Mouse (Mus musculus) liver, adult 2 months (tissue): ENCODE results near the gene Rnf111. TPM values are rescaled to one million over a fixed set of nuclear protein-coding genes. Genes with fewer than 3 reads are reported as not detected.

Experiments used
- DNase-seq: peaks from one replicate; pipeline ENCODE4 v3.0.0-alpha.2; 2011; ENCODE audit warnings: low read depth, low spot score; ENCODE audit errors: extremely low read depth
- H3K27ac ChIP-seq: fragments of 200-500 bp; replicated peaks from 2 replicates; pipeline ENCODE4 v1.5.1; 2012; ENCODE audit warnings: low read depth, mild to moderate bottlenecking, control low read depth, inconsistent platforms, low read length; ENCODE audit not compliant: insufficient read depth
- H3K27me3 ChIP-seq: fragments of 200-500 bp; 2 replicates; pipeline ENCODE4 v1.6.1; 2012; ENCODE audit warnings: mild to moderate bottlenecking, moderate library complexity, low read length, inconsistent platforms; ENCODE audit not compliant: control insufficient read depth, insufficient read depth
- H3K36me3 ChIP-seq: fragments of 200-500 bp; 2 replicates; pipeline ENCODE4 v1.6.1; 2012; ENCODE audit warnings: low read length, inconsistent platforms; ENCODE audit not compliant: control insufficient read depth, insufficient read depth
- H3K4me1 ChIP-seq: fragments of 200-500 bp; 2 replicates; pipeline ENCODE4 v1.6.1; 2011; ENCODE audit warnings: low read length; ENCODE audit not compliant: control insufficient read depth, insufficient read depth
- H3K4me3 ChIP-seq: fragments of 200-500 bp; 2 replicates; pipeline ENCODE4 v1.5.1; 2011; ENCODE audit warnings: low read depth, mild to moderate bottlenecking, control low read depth, low read length, moderate library complexity; ENCODE audit not compliant: insufficient read depth
- H3K79me2 ChIP-seq: fragments of 200-500 bp; 2 replicates; pipeline ENCODE4 v1.6.1; 2012; ENCODE audit warnings: inconsistent platforms, mild to moderate bottlenecking, low read length, moderate library complexity; ENCODE audit not compliant: control insufficient read depth, insufficient read depth
- H3K9ac ChIP-seq: fragments of 200-500 bp; 2 replicates; pipeline ENCODE4 v1.6.1; 2012; ENCODE audit warnings: low read depth, mild to moderate bottlenecking, control low read depth, inconsistent platforms, low read length
- CTCF ChIP-seq: fragments of 200-500 bp; IDR thresholded peaks from 2 replicates; pipeline ENCODE4 v1.5.1; 2011; ENCODE audit warnings: low read depth, low read length, control low read depth
- POLR2A ChIP-seq: fragments of 200-500 bp; IDR thresholded peaks from 2 replicates; pipeline ENCODE4 v1.6.1; 2011; ENCODE audit warnings: low read length, control low read depth; ENCODE audit not compliant: insufficient read depth; ENCODE audit errors: extremely low read depth
- WGBS: fragments of 180-500 bp; shearing (Covaris S2); methylation state at CpG from one replicate; pipeline ENCODE4 v1.1.7; 2018; 5-methylcytosine and 5-hydroxymethylcytosine counted together
- polyA plus RNA-seq: library from polyadenylated mRNA; depleted of rRNA; stranded (reverse); fragments of >200 nt; gene quantifications from 2 replicates; pipeline ENCODE4 v1.2.3, GENCODE M21; 2012
- total RNA-seq: library from RNA; depleted of rRNA; stranded (reverse); fragments of >200 nt; gene quantifications from 2 replicates; pipeline ENCODE4 v1.2.3, GENCODE M21; 2014

Rnf111 gene
- total and polyA plus RNA-seq, 2 experiments: 18.4 to 23.5 TPM

DNA sequence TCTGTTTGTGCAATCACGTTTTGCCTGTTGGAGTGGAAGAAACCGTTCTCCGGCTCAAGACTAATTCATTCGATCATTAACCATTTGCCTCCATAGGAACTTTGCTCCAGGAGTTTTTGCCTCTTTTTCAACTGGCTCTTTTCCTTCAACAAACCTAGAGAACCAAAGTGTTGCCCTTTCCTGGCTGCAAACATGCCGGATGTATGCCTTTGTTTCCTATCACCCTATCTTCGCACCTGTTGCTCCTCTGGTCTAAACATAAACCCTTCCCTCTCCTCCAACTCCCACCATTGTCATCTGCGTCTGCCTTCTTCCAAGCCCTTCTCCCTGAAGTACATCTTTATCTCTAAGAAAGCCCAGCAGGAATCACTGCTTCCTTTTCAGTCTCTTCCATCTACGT, 3.3 kb upstream of the Rnf111 start:
- WGBS: 85% methylated on average over 8 of the region's 8 CpGs
- no peaks in the 10 kb centered on the region for H3K27me3 ChIP-seq
- DNase-seq: no peak
- TF ChIP-seq CTCF (no peak), POLR2A (no peak)
- peaks cover 5% of the 10 kb centered on the region; the same call in 1 of the 2 replicates for H3K79me2 ChIP-seq
- H3K4me1 ChIP-seq: peaks cover 19% of the 10 kb centered on the region
- no peak overlapping the region for H3K4me3 ChIP-seq
- H3K36me3 ChIP-seq: peaks cover 1% of the 10 kb centered on the region; the same call in 1 of the 2 replicates
- H3K9ac ChIP-seq: no peak overlapping the region
- H3K27ac ChIP-seq: no peak overlapping the region

DNA sequence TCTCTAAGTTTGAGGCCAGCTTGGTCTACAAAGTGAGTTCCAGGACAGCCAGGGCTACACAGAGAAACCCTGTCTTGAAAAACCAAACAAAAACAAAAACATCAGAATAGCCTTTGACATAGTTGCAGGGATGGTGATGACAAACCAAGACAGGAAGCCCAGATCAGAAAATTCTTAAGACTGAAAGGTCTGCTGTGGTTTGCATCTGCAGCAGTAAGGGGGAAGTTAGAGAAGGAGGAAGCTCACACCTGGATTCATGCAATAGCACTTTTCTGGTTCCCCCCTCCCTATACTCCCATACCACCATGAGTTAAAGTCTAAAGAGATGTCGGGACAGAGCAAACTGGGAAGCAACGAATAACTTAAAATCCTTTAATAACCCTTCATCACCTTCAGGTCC, 2.7 kb upstream of the Rnf111 start:
- TF ChIP-seq POLR2A (no peak), CTCF (no peak)
- DNase-seq: no peak
- peaks cover 2% of the 10 kb centered on the region; the same call in 1 of the 2 replicates for H3K36me3 ChIP-seq
- peaks cover 6% of the 10 kb centered on the region; the same call in 1 of the 2 replicates for H3K79me2 ChIP-seq
- H3K27ac ChIP-seq: no peak overlapping the region
- 85% methylated on average over 2 of the region's 2 CpGs for WGBS
- no peaks in the 10 kb centered on the region for H3K27me3 ChIP-seq
- no peak overlapping the region for H3K9ac ChIP-seq
- H3K4me1 ChIP-seq: peaks cover 20% of the 10 kb centered on the region
- no peak overlapping the region for H3K4me3 ChIP-seq

DNA sequence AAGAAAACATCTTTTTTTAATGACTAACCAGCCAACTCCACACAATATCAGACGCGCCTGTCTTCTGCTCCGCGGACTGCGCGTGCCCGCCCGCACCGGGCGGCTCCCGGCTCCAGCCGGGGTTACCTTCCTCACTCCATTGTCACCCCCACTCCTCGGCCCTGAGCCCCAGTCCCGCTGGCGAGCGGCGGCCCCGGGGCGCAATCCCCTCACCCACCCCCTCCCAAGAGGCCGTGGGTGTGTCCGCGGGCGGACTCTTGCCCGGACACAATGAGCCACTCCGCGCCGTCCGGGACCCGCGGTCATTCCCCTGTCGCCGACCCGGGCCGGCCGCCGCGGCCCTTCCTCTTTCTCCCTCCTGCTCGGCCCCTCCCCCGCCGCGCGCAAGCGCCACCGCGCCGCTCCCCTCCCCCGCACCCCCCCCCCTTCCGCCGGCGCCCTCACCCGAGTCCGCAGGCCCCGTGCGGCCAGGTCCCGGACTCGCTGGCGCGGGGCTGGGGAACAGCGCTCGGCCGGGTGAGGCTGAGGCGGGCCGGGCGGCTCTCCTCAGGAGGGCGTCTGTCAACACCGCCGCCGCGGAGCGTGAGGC, 416 bp downstream of the Rnf111 start:
- peak overlapping the region; percentile 100 for H3K27ac ChIP-seq
- H3K27me3 ChIP-seq: no peaks in the 10 kb centered on the region
- 0 out of 2 replicates have a peak, but pooled peaks have one; percentile 16 for TF ChIP-seq POLR2A
- TF ChIP-seq CTCF: no peak
- DNase-seq: peak; percentile 70
- under 1% methylated on average over 55 of the region's 70 CpGs for WGBS
- H3K36me3 ChIP-seq: peaks cover 9% of the 10 kb centered on the region
- H3K4me1 ChIP-seq: peaks cover 11% of the 10 kb centered on the region
- H3K9ac ChIP-seq: peak overlapping the region; percentile 100
- H3K79me2 ChIP-seq: peaks cover 10% of the 10 kb centered on the region; the same call in 1 of the 2 replicates
- H3K4me3 ChIP-seq: peak overlapping the region; percentile 100

DNA sequence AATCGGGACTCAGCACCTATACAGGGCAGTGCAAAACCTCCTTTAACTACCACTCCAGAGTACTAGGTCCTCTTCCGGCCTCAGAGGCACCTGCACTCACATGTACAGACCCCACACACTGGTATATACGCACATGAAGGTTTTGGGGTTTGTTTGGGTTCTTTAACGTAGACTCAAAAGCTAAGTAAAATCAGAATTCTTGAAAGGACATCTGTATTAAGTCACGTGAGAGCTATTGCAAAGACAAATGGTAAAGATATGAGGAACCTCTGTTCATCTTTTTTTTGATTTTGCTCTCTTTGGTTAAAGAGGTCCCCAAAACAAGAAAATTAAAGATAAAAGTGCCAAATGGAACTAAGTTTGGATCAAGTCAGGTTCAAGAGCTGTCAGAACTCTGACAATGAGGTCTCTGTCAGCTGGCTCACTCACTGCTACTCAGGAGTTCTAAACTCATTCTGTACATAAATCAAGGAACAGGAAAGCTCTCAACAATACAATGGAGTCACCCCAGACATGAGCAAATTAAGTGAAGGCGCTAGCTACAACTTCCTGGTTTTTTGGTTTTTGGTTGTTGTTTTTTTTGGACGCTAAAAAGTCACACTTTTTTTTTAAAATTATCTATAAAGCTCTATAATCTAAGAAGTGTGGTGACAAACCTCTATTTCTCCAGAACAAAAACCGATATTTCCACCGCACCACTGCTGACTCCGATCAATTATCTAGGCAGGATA, 1.1 kb downstream of the Rnf111 start:
- WGBS: 23% methylated on average over 10 of the region's 10 CpGs
- H3K27ac ChIP-seq: peak overlapping the region; percentile 93
- H3K9ac ChIP-seq: peak overlapping the region; percentile 100
- H3K27me3 ChIP-seq: no peaks in the 10 kb centered on the region
- DNase-seq: no peak
- peaks cover 12% of the 10 kb centered on the region for H3K4me1 ChIP-seq
- TF ChIP-seq POLR2A (no peak), CTCF (no peak)
- peaks cover 12% of the 10 kb centered on the region; the same call in 1 of the 2 replicates for H3K79me2 ChIP-seq
- peak overlapping the region; percentile 100 for H3K4me3 ChIP-seq
- H3K36me3 ChIP-seq: peaks cover 9% of the 10 kb centered on the region

DNA sequence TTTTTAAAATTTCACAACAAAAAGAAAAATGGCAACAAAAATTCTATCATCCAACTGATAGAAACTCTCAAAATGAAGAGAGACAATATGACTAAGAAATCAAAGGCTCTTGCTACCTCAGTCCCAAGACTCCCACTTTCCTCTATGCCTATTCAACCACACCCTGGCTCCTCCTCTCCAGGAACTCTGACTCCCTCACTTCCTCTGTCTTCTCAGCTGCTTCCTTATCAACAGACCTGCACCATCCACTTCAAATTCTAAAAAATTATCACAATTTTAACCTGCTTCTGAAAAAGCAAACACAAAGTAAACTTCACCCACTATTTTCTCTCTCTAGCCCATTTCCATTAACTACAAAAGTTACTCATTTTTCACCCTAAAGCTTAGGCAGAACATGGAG, 6.5 kb downstream of the Rnf111 start:
- no peak overlapping the region for H3K27ac ChIP-seq
- no peak for TF ChIP-seq POLR2A
- TF ChIP-seq CTCF: no peak
- no peak for DNase-seq
- peaks cover 10% of the 10 kb centered on the region for H3K4me1 ChIP-seq
- H3K36me3 ChIP-seq: peaks cover 19% of the 10 kb centered on the region
- H3K4me3 ChIP-seq: no peak overlapping the region
- no peaks in the 10 kb centered on the region for H3K27me3 ChIP-seq
- H3K9ac ChIP-seq: no peak overlapping the region
- H3K79me2 ChIP-seq: peaks cover 23% of the 10 kb centered on the region; the same call in 1 of the 2 replicates

DNA sequence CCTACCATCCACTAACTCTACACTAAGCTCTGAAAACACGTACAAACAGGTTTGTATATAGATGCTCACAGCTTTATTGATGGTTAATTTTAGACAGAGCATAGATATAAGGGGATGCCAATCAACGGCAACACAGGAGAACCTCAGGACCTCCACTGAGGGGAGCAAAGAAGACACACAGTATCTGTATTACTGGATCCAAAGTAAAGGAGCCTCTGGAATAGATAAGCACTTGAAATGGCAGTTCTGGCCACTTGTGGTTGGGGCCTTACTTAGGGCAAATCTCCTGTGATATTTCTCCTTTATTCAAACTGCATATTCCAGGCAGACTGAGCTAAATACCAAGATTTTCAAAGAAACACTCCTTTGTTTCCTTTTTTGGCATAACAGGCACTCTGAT, 10.5 kb downstream of the Rnf111 start:
- no peak overlapping the region for H3K27ac ChIP-seq
- no peaks in the 10 kb centered on the region for H3K27me3 ChIP-seq
- peaks cover 5% of the 10 kb centered on the region for H3K4me1 ChIP-seq
- TF ChIP-seq POLR2A (no peak), CTCF (no peak)
- peaks cover 18% of the 10 kb centered on the region for H3K36me3 ChIP-seq
- H3K4me3 ChIP-seq: no peak overlapping the region
- no peak for DNase-seq
- no peak overlapping the region for H3K9ac ChIP-seq
- WGBS: 93% methylated on average over 2 of the region's 2 CpGs
- H3K79me2 ChIP-seq: peaks cover 27% of the 10 kb centered on the region; the same call in 1 of the 2 replicates
